Mouse (Mus musculus): Measurements from ENCODE around the gene Adpgk. TPM values are rescaled to one million over a fixed set of nuclear protein-coding genes. Genes with fewer than 3 reads are reported as not detected.

Gene Adpgk
- polyA plus RNA-seq, 1 experiment from 2014 or later: 24.1 TPM

DNA sequence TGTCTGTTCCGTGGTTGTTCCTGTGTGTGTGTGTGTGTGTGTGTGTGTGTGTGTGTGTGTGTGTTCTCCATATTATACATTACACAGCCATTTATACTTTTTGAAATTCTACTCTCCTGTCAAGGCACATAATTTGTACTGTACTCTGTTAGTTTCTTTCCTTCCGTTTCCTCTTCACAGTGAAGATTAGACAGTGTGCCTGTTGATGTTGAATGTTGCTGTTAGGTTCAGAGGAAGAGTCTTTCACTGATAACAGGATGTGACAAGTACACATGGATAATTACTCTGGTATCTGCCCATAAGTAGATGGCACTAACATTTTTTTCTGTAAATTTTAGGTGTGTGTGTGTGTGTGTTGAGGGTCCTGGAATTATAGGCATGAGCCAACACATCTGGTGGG, 5.1 kb downstream of the Adpgk start:
- no peak for TF ChIP-seq EP300 (IDR thresholded peaks at IDR 0.05; ENCODE audit: low read depth)
- no peak for TF ChIP-seq CTCF (IDR thresholded peaks at IDR 0.05; ENCODE audit: low read depth)
- 49% methylated on average over 2 of the region's 2 CpGs for WGBS (ENCODE audit: insufficient replicate concordance)
- Histone ChIP-seq H3K4me2 (ENCODE audit: low read depth, low read length) (peak overlapping the region; percentile 50; the same call in 1 of the 2 replicates), H3K9me3 (ENCODE audit: low read length) (no peaks in the 10 kb centered on the region), H3K9ac (replicated peaks) (no peak overlapping the region), H3K27ac (ENCODE audit: low read depth) (no peak overlapping the region), H3K27me3 (ENCODE audit: insufficient read depth, low read length) (no peaks in the 10 kb centered on the region), H3K4me3 (ENCODE audit: low read depth, low read length) (peak overlapping the region; percentile 19), H3K4me1 (ENCODE audit: insufficient read depth) (peaks cover 4% of the 10 kb centered on the region), H3K36me3 (replicated peaks; ENCODE audit: insufficient read depth, low read length) (peaks cover 35% of the 10 kb centered on the region)
- DNase-seq (no peak), ATAC-seq (no peak)

DNA sequence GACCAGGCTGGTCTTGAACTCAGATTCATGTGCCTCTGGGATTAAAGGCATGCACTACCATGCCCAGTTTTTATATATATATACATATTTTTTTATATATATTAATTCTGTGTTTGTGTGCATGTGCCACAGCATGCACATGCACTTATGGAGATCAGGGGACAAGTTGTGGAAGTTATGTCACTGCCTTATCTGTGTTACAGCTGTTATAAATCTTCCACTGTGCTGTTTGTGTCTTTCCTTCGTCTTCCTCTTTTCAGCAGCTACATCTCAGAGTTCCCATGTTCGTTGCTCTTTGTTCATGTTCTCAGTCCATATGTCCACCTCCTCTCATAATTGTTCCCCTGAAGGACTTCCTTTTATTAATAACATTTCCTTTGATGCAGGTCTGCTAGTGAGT, 16.5 kb downstream of the Adpgk start:
- WGBS (ENCODE audit: insufficient replicate concordance): 44% methylated on average over 2 of the region's 2 CpGs
- DNase-seq (no peak), ATAC-seq (no peak)
- Histone ChIP-seq H3K4me2 (ENCODE audit: low read depth, low read length) (no peak overlapping the region), H3K9me3 (ENCODE audit: low read length) (no peaks in the 10 kb centered on the region), H3K36me3 (replicated peaks; ENCODE audit: insufficient read depth, low read length) (peaks cover 60% of the 10 kb centered on the region), H3K4me3 (ENCODE audit: low read depth, low read length) (no peak overlapping the region), H3K27ac (ENCODE audit: low read depth) (no peak overlapping the region), H3K27me3 (ENCODE audit: insufficient read depth, low read length) (no peaks in the 10 kb centered on the region), H3K9ac (replicated peaks) (no peak overlapping the region), H3K4me1 (ENCODE audit: insufficient read depth) (no peaks in the 10 kb centered on the region)
- TF ChIP-seq EP300 (IDR thresholded peaks at IDR 0.05; ENCODE audit: low read depth): no peak
- TF ChIP-seq CTCF (IDR thresholded peaks at IDR 0.05; ENCODE audit: low read depth): no peak

DNA sequence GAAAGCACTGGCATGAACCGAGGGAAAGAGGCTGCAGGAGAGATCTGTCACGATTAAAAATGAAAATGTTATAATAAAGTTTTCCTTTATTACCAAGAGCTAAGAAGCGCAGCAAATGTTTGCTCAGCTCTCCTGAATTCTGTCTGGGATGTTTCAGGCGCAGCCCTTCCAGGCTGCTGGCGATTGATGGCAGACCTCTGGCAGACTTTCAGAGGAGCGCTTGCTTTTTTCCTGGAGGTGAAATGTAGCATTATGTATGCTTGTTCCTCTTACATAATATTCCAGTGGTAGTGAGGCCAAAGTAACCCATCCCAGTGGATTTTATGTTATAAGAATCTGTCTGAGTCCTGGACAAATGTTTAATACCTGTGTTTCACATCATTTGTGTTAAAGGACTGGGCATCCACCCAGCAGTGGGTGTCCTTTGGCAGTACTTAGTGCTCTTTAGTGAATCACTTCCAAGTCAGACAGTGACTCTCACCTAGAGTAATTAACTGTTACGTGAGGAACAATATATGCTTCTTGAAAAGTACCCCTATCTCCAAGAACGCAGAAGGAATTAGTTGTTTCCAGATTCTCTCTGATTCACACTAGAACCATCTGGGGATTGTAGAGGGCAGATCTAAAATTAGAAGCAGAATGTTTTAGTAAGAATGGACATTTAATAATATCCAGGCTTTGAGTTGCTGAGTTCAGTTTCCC, 19.4 kb downstream of the Adpgk start:
- no peaks in the 10 kb centered on the region for H3K27me3 ChIP-seq (ENCODE audit: insufficient read depth, low read length)
- H3K36me3 ChIP-seq (replicated peaks; ENCODE audit: insufficient read depth, low read length): peaks cover 71% of the 10 kb centered on the region
- no peaks in the 10 kb centered on the region for H3K4me1 ChIP-seq (ENCODE audit: insufficient read depth)
- TF ChIP-seq CTCF (IDR thresholded peaks at IDR 0.05; ENCODE audit: low read depth) (no peak), EP300 (IDR thresholded peaks at IDR 0.05; ENCODE audit: low read depth) (no peak)
- DNase-seq (no peak), ATAC-seq (no peak)
- H3K4me2 ChIP-seq (ENCODE audit: low read depth, low read length): no peak overlapping the region
- H3K9me3 ChIP-seq (ENCODE audit: low read length): no peaks in the 10 kb centered on the region
- no peak overlapping the region for H3K4me3 ChIP-seq (ENCODE audit: low read depth, low read length)
- WGBS (ENCODE audit: insufficient replicate concordance): 86% methylated on average over 8 of the region's 8 CpGs
- no peak overlapping the region for H3K9ac ChIP-seq (replicated peaks)
- H3K27ac ChIP-seq (ENCODE audit: low read depth): no peak overlapping the region

DNA sequence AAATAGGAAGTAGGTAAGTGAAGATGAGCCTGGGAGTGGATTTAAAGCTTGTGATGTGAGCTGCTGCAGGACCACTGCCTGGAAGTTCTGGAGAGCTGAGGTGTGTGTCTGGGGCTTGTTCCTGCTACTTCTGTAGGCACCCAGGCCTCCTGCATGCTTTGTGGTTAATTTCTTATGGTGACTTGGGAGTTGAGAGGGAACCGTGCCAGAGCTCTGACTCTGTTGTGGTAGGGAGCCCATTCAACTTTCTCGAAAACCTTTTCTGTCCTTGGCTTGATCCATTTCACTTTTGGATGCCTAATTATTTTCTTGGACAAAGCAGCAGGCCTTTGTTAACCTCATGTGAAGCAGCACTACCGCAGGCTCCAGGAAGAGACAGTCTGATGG, 19.9 kb downstream of the Adpgk start:
- ATAC-seq (no peak), DNase-seq (no peak)
- Histone ChIP-seq H3K4me1 (ENCODE audit: insufficient read depth) (no peaks in the 10 kb centered on the region), H3K4me2 (ENCODE audit: low read depth, low read length) (no peak overlapping the region), H3K27me3 (ENCODE audit: insufficient read depth, low read length) (no peaks in the 10 kb centered on the region), H3K9me3 (ENCODE audit: low read length) (no peaks in the 10 kb centered on the region), H3K36me3 (replicated peaks; ENCODE audit: insufficient read depth, low read length) (peaks cover 75% of the 10 kb centered on the region), H3K9ac (replicated peaks) (no peak overlapping the region), H3K27ac (ENCODE audit: low read depth) (no peak overlapping the region), H3K4me3 (ENCODE audit: low read depth, low read length) (no peak overlapping the region)
- no peak for TF ChIP-seq EP300 (IDR thresholded peaks at IDR 0.05; ENCODE audit: low read depth)
- no peak for TF ChIP-seq CTCF (IDR thresholded peaks at IDR 0.05; ENCODE audit: low read depth)
- 84% methylated on average over 3 of the region's 3 CpGs for WGBS (ENCODE audit: insufficient replicate concordance)

DNA sequence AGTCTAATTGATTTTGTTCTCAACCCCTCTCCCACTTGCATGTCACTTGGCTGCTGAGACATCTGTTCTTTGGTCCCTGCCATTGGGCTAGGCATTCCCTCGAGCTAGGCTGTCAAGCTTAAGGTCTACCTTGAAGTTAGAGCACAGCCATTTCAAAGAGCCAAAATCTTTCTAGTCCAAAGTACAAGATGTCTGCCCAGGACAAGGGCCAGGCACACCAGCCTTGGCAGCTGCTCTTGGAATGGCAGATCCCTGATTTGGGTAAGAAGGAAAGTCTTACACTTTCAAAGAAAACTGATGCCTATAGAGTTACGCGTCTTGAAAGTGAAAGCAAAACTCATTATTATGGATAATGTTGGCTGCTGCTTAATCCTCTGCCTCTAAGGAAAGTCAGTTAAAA, 24.8 kb downstream of the Adpgk start:
- WGBS (ENCODE audit: insufficient replicate concordance): 88% methylated on average over 3 of the region's 3 CpGs

DNA sequence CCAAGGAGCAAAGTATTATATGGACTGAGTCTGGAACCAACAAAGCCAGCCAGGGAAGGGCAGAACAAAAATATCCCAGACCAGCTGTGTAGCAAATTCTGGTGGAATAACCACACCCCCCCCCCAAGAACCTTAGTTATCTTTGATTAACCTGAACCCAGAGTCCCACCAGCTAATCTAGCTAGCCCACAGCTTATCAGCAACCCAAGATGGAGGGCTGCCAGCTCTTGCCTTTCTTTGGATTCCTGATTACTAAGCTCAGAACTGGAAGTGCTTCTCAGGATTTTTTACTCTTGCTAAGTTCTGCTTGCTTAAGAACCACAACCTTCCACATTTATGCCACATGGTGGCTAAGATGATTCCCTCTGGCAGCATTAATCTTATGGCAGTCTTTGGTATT, 33.0 kb downstream of the Adpgk start:
- no peak overlapping the region for H3K4me2 ChIP-seq (ENCODE audit: low read depth, low read length)
- H3K36me3 ChIP-seq (replicated peaks; ENCODE audit: insufficient read depth, low read length): peaks cover 35% of the 10 kb centered on the region
- no peaks in the 10 kb centered on the region for H3K9me3 ChIP-seq (ENCODE audit: low read length)
- no peaks in the 10 kb centered on the region for H3K27me3 ChIP-seq (ENCODE audit: insufficient read depth, low read length)
- H3K27ac ChIP-seq (ENCODE audit: low read depth): no peak overlapping the region
- no peak overlapping the region for H3K9ac ChIP-seq (replicated peaks)
- TF ChIP-seq CTCF (IDR thresholded peaks at IDR 0.05; ENCODE audit: low read depth) (no peak), EP300 (IDR thresholded peaks at IDR 0.05; ENCODE audit: low read depth) (peak; percentile 62)
- DNase-seq (no peak), ATAC-seq (no peak)
- H3K4me1 ChIP-seq (ENCODE audit: insufficient read depth): no peaks in the 10 kb centered on the region
- H3K4me3 ChIP-seq (ENCODE audit: low read depth, low read length): no peak overlapping the region

More for the DNA sequence above, 24.8 kb downstream of the Adpgk start:
- H3K9ac ChIP-seq (replicated peaks): no peak overlapping the region
- H3K36me3 ChIP-seq (replicated peaks; ENCODE audit: insufficient read depth, low read length): peaks cover 53% of the 10 kb centered on the region
- ATAC-seq: no peak
- H3K4me3 ChIP-seq (ENCODE audit: low read depth, low read length): no peak overlapping the region
- no peak overlapping the region for H3K4me2 ChIP-seq (ENCODE audit: low read depth, low read length)
- H3K27me3 ChIP-seq (ENCODE audit: insufficient read depth, low read length): no peaks in the 10 kb centered on the region
- no peak for DNase-seq
- H3K27ac ChIP-seq (ENCODE audit: low read depth): no peak overlapping the region
- TF ChIP-seq EP300 (IDR thresholded peaks at IDR 0.05; ENCODE audit: low read depth) (no peak), CTCF (IDR thresholded peaks at IDR 0.05; ENCODE audit: low read depth) (no peak)
- H3K4me1 ChIP-seq (ENCODE audit: insufficient read depth): no peaks in the 10 kb centered on the region
- H3K9me3 ChIP-seq (ENCODE audit: low read length): no peaks in the 10 kb centered on the region
